Mouse (Mus musculus): Measurements from ENCODE around the gene Map3k5. TPM values are rescaled to one million over a fixed set of nuclear protein-coding genes. Genes with fewer than 3 reads are reported as not detected.

Gene Map3k5
- polyA plus RNA-seq, 1 experiment from 2014 or later: 2.1 TPM

GRCm38 (mm10) chr10:20181680-20182399 lies 247.6 kb downstream of the Map3k5 start:
- peak overlapping the region; percentile 31 for H3K4me2 ChIP-seq (replicated peaks)
- 0 out of 2 replicates have a peak overlapping the region, but pooled peaks have one; percentile 31 for H3K9ac ChIP-seq
- H3K27me3 ChIP-seq: peaks cover 5% of the 10 kb centered on the region; the same call in 1 of the 2 replicates
- no peak for ATAC-seq (ENCODE audit: low FRiP score, low read depth)
- 41% methylated on average over 11 of the region's 11 CpGs for WGBS
- no peaks in the 10 kb centered on the region for H3K9me3 ChIP-seq
- H3K4me1 ChIP-seq: peaks cover 29% of the 10 kb centered on the region
- H3K36me3 ChIP-seq: no peaks in the 10 kb centered on the region
- no peak overlapping the region; the same call in 1 of the 2 replicates for H3K27ac ChIP-seq
- H3K4me3 ChIP-seq: no peak overlapping the region

DNA sequence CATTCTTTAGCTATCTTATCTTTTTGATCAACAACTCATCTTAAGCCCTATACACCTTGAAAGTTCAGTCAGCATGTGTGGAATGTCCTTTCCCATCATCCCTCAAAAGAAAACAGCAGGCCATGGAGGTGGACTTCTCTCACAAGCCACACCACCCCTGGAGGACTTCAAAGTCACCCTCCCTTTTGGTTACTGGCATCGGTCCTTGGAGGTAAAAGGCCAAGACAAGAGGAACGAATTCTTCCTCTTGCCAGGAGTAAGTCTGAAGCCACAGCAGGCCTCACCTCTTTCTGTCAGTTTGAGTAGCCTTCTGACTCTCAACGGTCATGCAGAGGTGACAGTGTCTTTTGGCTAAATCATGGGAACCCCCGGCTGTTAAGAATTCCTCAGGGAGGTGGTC lies 250.1 kb downstream of the Map3k5 start:
- Histone ChIP-seq H3K27ac (no peak overlapping the region), H3K9ac (no peak overlapping the region), H3K9me3 (no peaks in the 10 kb centered on the region), H3K4me3 (no peak overlapping the region), H3K4me1 (peaks cover 29% of the 10 kb centered on the region), H3K4me2 (replicated peaks) (no peak overlapping the region), H3K36me3 (no peaks in the 10 kb centered on the region), H3K27me3 (peaks cover 5% of the 10 kb centered on the region; the same call in 1 of the 2 replicates)
- no peak for ATAC-seq (ENCODE audit: low FRiP score, low read depth)
- WGBS: 80% methylated on average over 4 of the region's 4 CpGs

DNA sequence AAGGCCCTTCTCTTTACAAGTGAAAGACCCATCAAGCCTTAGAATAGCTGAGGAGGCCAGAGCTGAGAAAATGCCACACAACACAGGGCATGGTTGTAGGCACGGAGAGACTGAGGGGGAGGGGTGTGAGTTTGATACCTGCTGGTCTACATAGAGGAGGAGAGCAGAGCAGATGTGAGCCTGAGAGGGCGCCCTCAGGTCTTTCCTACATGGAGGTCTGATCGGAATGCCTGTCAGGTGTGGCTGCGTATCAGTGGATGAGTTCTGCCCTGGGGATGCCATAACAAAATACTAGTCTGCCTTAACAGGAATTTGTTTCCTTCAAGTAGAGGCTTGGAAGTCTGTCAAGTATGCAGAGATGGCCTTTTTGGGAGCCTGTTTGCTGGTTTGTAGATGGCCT lies 251.0 kb downstream of the Map3k5 start:
- ATAC-seq (ENCODE audit: low FRiP score, low read depth): no peak
- Histone ChIP-seq H3K4me2 (replicated peaks) (no peak overlapping the region), H3K9ac (no peak overlapping the region), H3K27ac (no peak overlapping the region), H3K9me3 (no peaks in the 10 kb centered on the region), H3K4me1 (peaks cover 29% of the 10 kb centered on the region), H3K27me3 (peaks cover 5% of the 10 kb centered on the region; the same call in 1 of the 2 replicates), H3K4me3 (no peak overlapping the region), H3K36me3 (no peaks in the 10 kb centered on the region)
- 69% methylated on average over 4 of the region's 4 CpGs for WGBS

DNA sequence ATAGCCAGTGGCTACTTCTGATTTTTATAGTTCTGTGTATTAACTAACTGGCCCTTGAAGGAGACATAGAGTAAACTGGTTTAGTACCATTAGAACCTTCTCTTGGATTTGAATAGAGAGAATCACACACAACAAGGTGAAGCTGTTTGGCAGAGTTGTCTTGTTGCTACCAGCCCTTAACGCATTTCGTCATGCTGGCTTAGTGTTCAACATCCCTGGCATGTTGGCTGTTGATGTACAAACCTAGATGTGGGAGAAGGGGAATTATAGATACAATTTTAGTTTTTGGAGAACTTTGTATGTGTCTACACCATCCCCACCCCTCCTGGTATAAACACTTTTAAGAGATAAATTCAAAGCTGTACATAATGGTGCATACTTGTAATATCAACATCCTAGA lies 251.5 kb downstream of the Map3k5 start:
- Histone ChIP-seq H3K4me3 (no peak overlapping the region), H3K4me2 (replicated peaks) (no peak overlapping the region), H3K36me3 (no peaks in the 10 kb centered on the region), H3K27ac (no peak overlapping the region), H3K9me3 (no peaks in the 10 kb centered on the region), H3K27me3 (peaks cover 5% of the 10 kb centered on the region; the same call in 1 of the 2 replicates), H3K4me1 (peaks cover 26% of the 10 kb centered on the region), H3K9ac (no peak overlapping the region)
- 100% methylated on average over 2 of the region's 2 CpGs for WGBS
- no peak for ATAC-seq (ENCODE audit: low FRiP score, low read depth)

GRCm38 (mm10) chr10:20186800-20187273 lies 252.6 kb downstream of the Map3k5 start:
- 72% methylated on average over 5 of the region's 5 CpGs for WGBS
- H3K9me3 ChIP-seq: no peaks in the 10 kb centered on the region
- no peak overlapping the region for H3K4me3 ChIP-seq
- no peaks in the 10 kb centered on the region for H3K36me3 ChIP-seq
- peaks cover 5% of the 10 kb centered on the region; the same call in 1 of the 2 replicates for H3K27me3 ChIP-seq
- no peak overlapping the region for H3K27ac ChIP-seq
- H3K4me2 ChIP-seq (replicated peaks): no peak overlapping the region
- peaks cover 17% of the 10 kb centered on the region for H3K4me1 ChIP-seq
- no peak overlapping the region for H3K9ac ChIP-seq
- no peak for ATAC-seq (ENCODE audit: low FRiP score, low read depth)

GRCm38 (mm10) chr10:20190139-20190747 lies 256.0 kb downstream of the Map3k5 start:
- no peak for ATAC-seq (ENCODE audit: low FRiP score, low read depth)
- no peaks in the 10 kb centered on the region for H3K9me3 ChIP-seq
- no peaks in the 10 kb centered on the region for H3K27me3 ChIP-seq
- no peak overlapping the region for H3K4me2 ChIP-seq (replicated peaks)
- H3K27ac ChIP-seq: no peak overlapping the region
- peaks cover 5% of the 10 kb centered on the region; the same call in 1 of the 2 replicates for H3K4me1 ChIP-seq
- H3K9ac ChIP-seq: no peak overlapping the region
- H3K4me3 ChIP-seq: no peak overlapping the region
- WGBS: 91% methylated on average over 6 of the region's 6 CpGs
- H3K36me3 ChIP-seq: no peaks in the 10 kb centered on the region

Other genes with a start within 250 kb of the Map3k5 start
- 0.69 and 0.73 TPM in 2 replicates for gene Il20ra, start 221.9 kb upstream of the Map3k5 start, polyA plus RNA-seq (2015; fragmentation: Nextera tagmentation; extraction: Ambion mirVana)
- gene Slc35d3, start 83.0 kb upstream of the Map3k5 start, polyA plus RNA-seq (2015; fragmentation: Nextera tagmentation; extraction: Ambion mirVana): 0.82 and 1.0 TPM in 2 replicates
- gene Pex7, start 26.8 kb upstream of the Map3k5 start, polyA plus RNA-seq (2015; fragmentation: Nextera tagmentation; extraction: Ambion mirVana): 20.9 and 21.7 TPM in 2 replicates
- gene Map7, start 214.0 kb downstream of the Map3k5 start, polyA plus RNA-seq (2015; fragmentation: Nextera tagmentation; extraction: Ambion mirVana): 4.8 and 5.2 TPM in 2 replicates